Mouse (Mus musculus): ENCODE data around the gene Gabpb2.

DNA sequence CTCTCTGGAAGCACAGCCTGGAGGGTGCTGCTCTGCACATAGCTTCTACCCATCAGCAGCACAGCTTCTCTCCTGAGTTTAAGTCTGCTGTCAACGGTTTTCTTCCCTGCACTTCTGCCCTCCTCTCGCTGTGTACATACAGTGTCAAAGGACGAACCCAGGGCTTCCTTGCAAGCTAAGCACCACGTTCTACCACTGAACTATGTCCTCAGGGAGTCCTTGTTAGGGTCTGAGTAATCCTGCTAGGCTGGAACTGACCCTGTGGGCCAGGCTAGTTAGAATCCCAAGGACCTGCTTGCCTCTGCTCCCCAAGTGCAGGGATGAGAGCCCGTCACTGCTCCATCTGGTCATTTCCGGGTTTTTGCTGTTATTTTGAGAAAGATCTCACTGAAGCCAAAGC is 30.8 kb downstream of the Gabpb2 start:
- no peak for TF ChIP-seq CTCF (IDR thresholded peaks at IDR 0.05)
- TF ChIP-seq EP300 (IDR thresholded peaks at IDR 0.05): no peak

Data from lung, postnatal 0 days (tissue).